Mouse (Mus musculus) bone marrow, adult 2 months (tissue): Measurements from ENCODE around the gene A130010J15Rik.

Experiments
- CTCF ChIP-seq: fragments of 200-500 bp; IDR thresholded peaks from 2 replicates; pipeline ENCODE4 v1.5.1; 2011; ENCODE audit warnings: low read length, control low read depth; ENCODE audit not compliant: control insufficient read depth, insufficient read depth
- POLR2A ChIP-seq: fragments of 200-500 bp; IDR thresholded peaks from 2 replicates; pipeline ENCODE4 v1.6.1; 2011; ENCODE audit warnings: low read depth, mild to moderate bottlenecking, control low read depth, low read length, borderline replicate concordance; ENCODE audit not compliant: control insufficient read depth

GRCm38 (mm10) chr1:193130839-193131238 lies 37.0 kb upstream of the A130010J15Rik start:
- TF ChIP-seq POLR2A (no peak), CTCF (no peak)
